Mouse (Mus musculus) lung, postnatal 0 days (tissue): ENCODE data around the gene Leo1. TPM values are rescaled to one million over a fixed set of nuclear protein-coding genes. Genes with fewer than 3 reads are reported as not detected.
A peak's percentile ranks its signal among the peaks of the same experiment; 100 is the strongest.

Experiments
- ATAC-seq: fragments of 200-750 bp; cut with Nextera tagmentation; 2 replicates; pipeline ENCODE4 v1.8.0; 2017; ENCODE audit warnings: moderate library complexity
- DNase-seq: peaks from one replicate; pipeline ENCODE4 v3.0.0-alpha.2; 2016; ENCODE audit warnings: low spot score
- H3K27ac ChIP-seq: fragments of 300-500 bp; sonication (generic); 2 replicates; pipeline ENCODE4 v1.5.1; 2014; ENCODE audit warnings: antibody characterized with exemption, mild to moderate bottlenecking, low read length, mixed read lengths
- H3K27me3 ChIP-seq: fragments of 300-500 bp; sonication (generic); replicated peaks from 2 replicates; pipeline ENCODE4 v1.6.1; 2014; ENCODE audit warnings: low read length, mixed read lengths; ENCODE audit not compliant: insufficient read depth
- H3K36me3 ChIP-seq: fragments of 300-500 bp; sonication (generic); 2 replicates; pipeline ENCODE4 v1.6.1; 2014; ENCODE audit warnings: low read length, mixed read lengths; ENCODE audit not compliant: insufficient read depth
- H3K4me1 ChIP-seq: fragments of 300-500 bp; sonication (generic); 2 replicates; pipeline ENCODE4 v1.6.1; 2014; ENCODE audit warnings: antibody characterized with exemption, low read depth, low read length, mixed read lengths; ENCODE audit not compliant: insufficient read depth
- H3K4me2 ChIP-seq: fragments of 300-500 bp; sonication (generic); replicated peaks from 2 replicates; pipeline ENCODE4 v1.6.1; 2014; ENCODE audit warnings: low read depth, mild to moderate bottlenecking, low read length, moderate library complexity, mixed read lengths
- H3K4me3 ChIP-seq: fragments of 300-500 bp; sonication (generic); 2 replicates; pipeline ENCODE4 v1.5.1; 2014; ENCODE audit warnings: low read depth, low read length
- H3K9ac ChIP-seq: fragments of 300-500 bp; sonication (generic); replicated peaks from 2 replicates; pipeline ENCODE4 v1.6.1; 2014; ENCODE audit warnings: low read depth, mild to moderate bottlenecking
- H3K9me3 ChIP-seq: fragments of 300-500 bp; sonication (generic); 2 replicates; pipeline ENCODE4 v1.6.1; 2016; ENCODE audit warnings: low read length, mixed read lengths
- CTCF ChIP-seq: IDR thresholded peaks from 2 replicates; pipeline ENCODE4 v1.5.1; 2016; ENCODE audit warnings: antibody characterized with exemption, mild to moderate bottlenecking
- EP300 ChIP-seq: IDR thresholded peaks from 2 replicates; pipeline ENCODE4 v1.6.1; 2016; ENCODE audit warnings: antibody characterized with exemption, mild to moderate bottlenecking, control low read depth
- WGBS: fragments of 180-500 bp; shearing (Covaris S2); extraction: QIAGEN DNeasy Blood & Tissue Kit; methylation state at CpG from one replicate; pipeline ENCODE4 v1.1.7; 2014; 5-methylcytosine and 5-hydroxymethylcytosine counted together
- polyA plus RNA-seq: library from polyadenylated mRNA; unstranded; fragments of >200 nt; fragmentation: Nextera tagmentation; extraction: Ambion mirVana; gene quantifications from 2 replicates; pipeline ENCODE4 v1.2.1, GENCODE M21; 2015

Gene Leo1
- polyA plus RNA-seq, 1 experiment from 2014 or later, result 17.0 TPM

DNA sequence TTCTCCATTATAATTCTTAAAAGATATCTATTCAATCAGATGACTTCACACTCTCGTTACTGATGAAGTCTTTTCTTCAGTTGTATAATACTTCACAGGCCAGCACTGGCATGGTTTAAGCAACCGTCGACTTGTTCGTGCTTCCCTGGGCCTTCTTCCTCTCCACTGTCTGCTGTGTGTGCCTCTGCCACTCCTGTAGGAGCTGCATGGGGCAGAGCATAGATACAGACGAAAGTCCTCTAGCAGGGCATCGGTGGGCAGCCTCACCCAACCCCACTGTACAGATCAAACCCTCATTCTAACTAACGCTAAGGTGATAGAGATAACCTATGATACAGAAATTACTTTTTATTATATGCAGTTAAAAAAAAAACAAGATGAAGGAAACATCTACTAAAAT is 57.2 kb downstream of the Leo1 start:
- no peaks in the 10 kb centered on the region for H3K9me3 ChIP-seq

DNA sequence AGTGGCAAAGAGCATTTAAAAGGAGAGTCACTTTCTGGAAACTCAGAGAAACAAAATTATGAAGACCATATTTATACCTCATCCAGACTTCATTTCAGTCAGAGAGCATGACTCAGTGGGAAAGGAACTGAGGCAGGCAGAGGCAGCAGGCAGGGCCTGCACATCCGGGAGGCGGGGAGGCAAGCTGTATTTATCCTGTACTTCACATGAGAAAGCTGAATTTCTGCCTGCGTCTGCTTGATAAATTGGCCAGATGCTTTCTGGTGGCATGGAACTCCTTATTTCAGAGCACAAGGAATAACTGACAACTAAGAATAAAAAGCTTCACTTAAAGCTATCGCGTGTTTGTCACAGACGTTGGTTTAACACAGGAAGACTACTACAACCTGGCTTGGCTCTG is 63.0 kb downstream of the Leo1 start:
- TF ChIP-seq EP300, result no peak
- TF ChIP-seq CTCF, result no peak
- no peak overlapping the region for H3K27ac ChIP-seq
- H3K9me3 ChIP-seq, result no peaks in the 10 kb centered on the region
- no peaks in the 10 kb centered on the region for H3K27me3 ChIP-seq
- H3K4me2 ChIP-seq, result no peak overlapping the region
- no peak overlapping the region for H3K4me3 ChIP-seq
- H3K9ac ChIP-seq, result no peak overlapping the region
- peaks cover 61% of the 10 kb centered on the region for H3K36me3 ChIP-seq
- 89% methylated on average over 6 of the region's 6 CpGs for WGBS
- no peak for DNase-seq
- no peak for ATAC-seq
- H3K4me1 ChIP-seq, result no peaks in the 10 kb centered on the region

More for the DNA sequence above, 57.2 kb downstream of the Leo1 start:
- Histone ChIP-seq H3K4me3 (no peak overlapping the region), H3K4me1 (no peaks in the 10 kb centered on the region), H3K4me2 (no peak overlapping the region), H3K27me3 (no peaks in the 10 kb centered on the region), H3K9ac (no peak overlapping the region), H3K27ac (no peak overlapping the region), H3K36me3 (peaks cover 43% of the 10 kb centered on the region; the same call in 1 of the 2 replicates)
- ATAC-seq (no peak), DNase-seq (no peak)
- TF ChIP-seq EP300 (no peak), CTCF (no peak)
- 95% methylated on average over 7 of the region's 7 CpGs for WGBS

DNA sequence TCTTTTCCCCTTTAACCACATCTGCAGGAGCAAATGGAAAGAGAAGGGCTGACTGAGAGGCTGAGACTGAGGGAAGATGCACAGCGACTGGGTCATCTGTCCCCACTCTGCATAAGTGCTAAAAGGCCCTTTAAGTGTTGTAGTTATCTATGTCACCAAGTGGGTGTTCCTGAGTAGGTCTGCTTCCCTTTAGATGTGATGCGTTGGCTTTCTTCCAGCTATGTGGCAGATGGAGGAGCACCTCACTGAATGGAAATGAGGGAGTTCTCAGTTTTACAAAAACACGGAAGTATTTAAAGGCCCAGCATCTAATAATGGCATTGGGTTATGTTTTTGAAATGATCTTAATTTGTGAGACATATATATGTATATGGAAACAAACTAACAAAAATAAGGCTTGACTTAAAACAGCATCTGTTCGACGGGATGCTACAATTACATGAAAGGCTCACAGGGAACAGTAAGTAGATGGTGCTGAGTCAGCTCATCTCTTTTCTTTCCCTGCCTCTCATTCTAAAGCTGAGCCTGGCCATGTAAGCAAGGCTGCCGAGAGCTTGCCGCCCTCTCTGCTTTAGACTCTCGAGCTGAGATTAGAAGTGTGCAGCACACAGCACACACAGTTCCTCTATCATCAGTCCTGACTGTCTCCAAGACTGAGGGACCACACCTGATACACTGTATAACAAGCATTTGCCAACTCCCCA is 70.1 kb downstream of the Leo1 start:
- no peak overlapping the region for H3K4me2 ChIP-seq
- TF ChIP-seq EP300, result no peak
- TF ChIP-seq CTCF, result no peak
- peaks cover 41% of the 10 kb centered on the region; the same call in 1 of the 2 replicates for H3K36me3 ChIP-seq
- DNase-seq, result no peak
- no peaks in the 10 kb centered on the region for H3K9me3 ChIP-seq
- H3K27me3 ChIP-seq, result no peaks in the 10 kb centered on the region
- no peak for ATAC-seq
- no peak overlapping the region for H3K4me3 ChIP-seq
- 83% methylated on average over 8 of the region's 8 CpGs for WGBS
- no peak overlapping the region for H3K9ac ChIP-seq
- H3K4me1 ChIP-seq, result no peaks in the 10 kb centered on the region
- H3K27ac ChIP-seq, result no peak overlapping the region

DNA sequence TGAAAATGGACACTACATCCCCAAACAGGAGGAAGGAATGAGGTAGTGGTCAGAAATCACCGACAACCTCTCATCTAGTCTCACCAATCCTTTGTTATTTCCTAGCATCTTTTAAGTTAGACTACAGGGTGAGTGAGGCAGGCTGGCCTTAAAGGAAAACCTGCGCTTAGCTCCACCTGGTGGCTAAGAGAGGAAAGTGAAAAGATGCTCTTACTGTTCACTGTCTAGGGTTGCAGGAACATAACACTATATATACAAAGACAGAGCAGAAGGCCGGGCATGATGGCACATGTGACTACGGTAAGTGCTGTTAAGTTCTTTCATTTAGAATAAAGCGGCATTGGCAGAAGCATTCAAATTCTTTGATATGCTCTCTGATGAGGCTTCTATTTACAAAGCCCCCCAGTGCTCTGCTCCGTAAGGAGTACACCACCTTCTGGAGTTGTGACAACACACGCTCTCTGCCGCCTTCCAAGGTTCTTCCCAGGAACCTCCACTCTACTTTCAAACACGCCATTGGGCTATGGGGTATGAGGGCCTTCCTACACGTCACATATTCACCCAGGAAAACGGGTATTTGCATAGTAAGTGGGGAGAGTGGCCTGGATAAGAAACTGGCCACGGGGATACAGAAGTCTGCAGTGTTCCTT is 74.3 kb downstream of the Leo1 start:
- H3K36me3 ChIP-seq, result peaks cover 24% of the 10 kb centered on the region; the same call in 1 of the 2 replicates
- H3K4me2 ChIP-seq, result no peak overlapping the region
- no peaks in the 10 kb centered on the region for H3K4me1 ChIP-seq
- 57% methylated on average over 12 of the region's 12 CpGs for WGBS
- H3K9ac ChIP-seq, result no peak overlapping the region
- ATAC-seq, result peak; percentile 35; the same call in 1 of the 2 replicates
- no peak overlapping the region for H3K4me3 ChIP-seq
- peak; percentile 62 for DNase-seq
- H3K27me3 ChIP-seq, result no peaks in the 10 kb centered on the region
- H3K27ac ChIP-seq, result no peak overlapping the region
- no peak for TF ChIP-seq EP300
- peak; percentile 83 for TF ChIP-seq CTCF
- H3K9me3 ChIP-seq, result no peaks in the 10 kb centered on the region

Other genes starting within 250 kb of the Leo1 start
- 35.0 and 39.2 TPM in 2 replicates for gene Myo5c, start 209.5 kb upstream of the Leo1 start, polyA plus RNA-seq
- 10.7 and 11.5 TPM in 2 replicates for gene Gnb5, start 135.2 kb upstream of the Leo1 start, polyA plus RNA-seq
- 0.11 and 0.13 TPM in 2 replicates for gene Bcl2l10, start 93.8 kb upstream of the Leo1 start, polyA plus RNA-seq
- 28.0 and 30.5 TPM in 2 replicates for gene Mapk6, start 31.5 kb upstream of the Leo1 start, polyA plus RNA-seq
- gene Tmod3, start 118.1 kb downstream of the Leo1 start, polyA plus RNA-seq, result 183 and 213 TPM in 2 replicates
- gene Tmod2, start 169.8 kb downstream of the Leo1 start, polyA plus RNA-seq, result 10.6 and 11.3 TPM in 2 replicates
- gene Lysmd2, start 184.2 kb downstream of the Leo1 start, polyA plus RNA-seq, result 26.1 and 29.9 TPM in 2 replicates
- gene Scg3, start 242.5 kb downstream of the Leo1 start, polyA plus RNA-seq, result 0.42 and 0.56 TPM in 2 replicates